ENCODE assay signal across 8 mouse cellular contexts in genomic region chr11:17051545-17052475, GRCm38 (mm10). TPM values are rescaled to one million over a fixed set of nuclear protein-coding genes. Genes with fewer than 3 reads are reported as not detected.
DNase-seq lines count a peak whose midpoint lies in the region; ATAC-seq lines count a peak whose summit lies in the region.

Gene Cnrip1, plus strand, starts transcription at chr11:17051586.
Gene Plek, minus strand, starts transcription at chr11:17052381.

- WGBS in embryonic facial prominence, embryonic 13.5 days, result under 1% methylated on average over 38 of the region's 38 CpGs
- WGBS in limb, embryonic 11.5 days, result under 1% methylated on average over 38 of the region's 38 CpGs
- WGBS in midbrain, embryonic 11.5 days, result 1% methylated on average over 38 of the region's 38 CpGs

- H3K4me1 ChIP-seq in embryonic facial prominence, embryonic 13.5 days, result peaks cover 17% of the 10 kb centered on the region
- no peaks in the 10 kb centered on the region for H3K4me1 ChIP-seq in limb, embryonic 11.5 days (ENCODE audit: control insufficient read depth, insufficient read depth, low read length)
- peaks cover 8% of the 10 kb centered on the region for H3K4me1 ChIP-seq in midbrain, embryonic 11.5 days (ENCODE audit: control insufficient read depth, insufficient read depth, low read length)

- no peaks in the 10 kb centered on the region for H3K9me3 ChIP-seq in embryonic facial prominence, embryonic 13.5 days
- H3K9me3 ChIP-seq in limb, embryonic 11.5 days (ENCODE audit: control insufficient read depth, low read length), result no peaks in the 10 kb centered on the region
- no peaks in the 10 kb centered on the region for H3K9me3 ChIP-seq in midbrain, embryonic 11.5 days (ENCODE audit: control insufficient read depth, low read length)

- peak within 1 kb of the TSS; percentile 76 for H3K9ac ChIP-seq in embryonic facial prominence, embryonic 13.5 days
- H3K9ac ChIP-seq in limb, embryonic 11.5 days (ENCODE audit: low read length), result peak within 1 kb of the TSS; percentile 55
- peak within 1 kb of the TSS; percentile 85 for H3K9ac ChIP-seq in midbrain, embryonic 11.5 days (ENCODE audit: low read length)

- peak; percentile 38 to 55 for DNase-seq in adrenal gland, postnatal 4 days (ENCODE audit: low spot score in 2 of 2)
- peak; percentile 70 to 83 for DNase-seq in heart, adult 9 months (ENCODE audit: low spot score in 2 of 2)
- peak; percentile 18 to 21 for DNase-seq in kidney, adult 8-10 months
- peak; percentile 51 for DNase-seq in limb, embryonic 11.5 days (ENCODE audit: low spot score)
- peak; percentile 95 for DNase-seq in midbrain, embryonic 11.5 days (ENCODE audit: low spot score, missing footprints)
- DNase-seq in right cerebral cortex, postnatal 36 days (ENCODE audit: low spot score in 2 of 2), result peak; percentile 82 to 86
- peak; percentile 43 for DNase-seq in yolk sac, embryonic 10.5 days (ENCODE audit: low spot score)

- H3K27ac ChIP-seq in embryonic facial prominence, embryonic 13.5 days, result peak within 1 kb of the TSS; percentile 39
- H3K27ac ChIP-seq in limb, embryonic 11.5 days (replicated peaks; ENCODE audit: low read depth, low read length), result no peak within 1 kb of the TSS
- H3K27ac ChIP-seq in midbrain, embryonic 11.5 days (ENCODE audit: low read depth, low read length), result peak within 1 kb of the TSS; percentile 55

- H3K4me3 ChIP-seq in embryonic facial prominence, embryonic 13.5 days, result peak within 1 kb of the TSS; percentile 63
- peak within 1 kb of the TSS; percentile 44 for H3K4me3 ChIP-seq in limb, embryonic 11.5 days (ENCODE audit: low read depth, low read length)
- peak within 1 kb of the TSS; percentile 59 for H3K4me3 ChIP-seq in midbrain, embryonic 11.5 days (ENCODE audit: low read depth, low read length)

- ATAC-seq in embryonic facial prominence, embryonic 13.5 days (ENCODE audit: insufficient number of reproducible peaks, insufficient read depth, low FRiP score, low TSS enrichment, low read depth), result peak; percentile 83; the same call in 1 of the 2 replicates
- peak; percentile 68 for ATAC-seq in limb, embryonic 11.5 days (ENCODE audit: insufficient number of reproducible peaks, low FRiP score, low TSS enrichment, low read depth)
- ATAC-seq in midbrain, embryonic 11.5 days (ENCODE audit: low FRiP score), result peak; percentile 95

- no peaks in the 10 kb centered on the region for H3K36me3 ChIP-seq in embryonic facial prominence, embryonic 13.5 days
- no peaks in the 10 kb centered on the region for H3K36me3 ChIP-seq in limb, embryonic 11.5 days (ENCODE audit: control insufficient read depth, insufficient read depth, low read length)
- H3K36me3 ChIP-seq in midbrain, embryonic 11.5 days (ENCODE audit: control insufficient read depth, insufficient read depth, low read length), result no peaks in the 10 kb centered on the region

- peak within 1 kb of the TSS; percentile 84 for H3K4me2 ChIP-seq in embryonic facial prominence, embryonic 13.5 days
- H3K4me2 ChIP-seq in limb, embryonic 11.5 days (ENCODE audit: low read depth, severe bottlenecking), result peak within 1 kb of the TSS; percentile 90
- H3K4me2 ChIP-seq in midbrain, embryonic 11.5 days, result peak within 1 kb of the TSS; percentile 78

- H3K27me3 ChIP-seq in embryonic facial prominence, embryonic 13.5 days, result no peaks in the 10 kb centered on the region
- no peaks in the 10 kb centered on the region for H3K27me3 ChIP-seq in limb, embryonic 11.5 days (ENCODE audit: control insufficient read depth, insufficient read depth, low read length)
- H3K27me3 ChIP-seq in midbrain, embryonic 11.5 days (ENCODE audit: control insufficient read depth, insufficient read depth, low read length), result no peaks in the 10 kb centered on the region

RNA-seq across cellular contexts. Expression of gene Cnrip1, which starts in this region (rescaled TPM):
- 10 to 100 TPM; 31.7 to 33.0 TPM for total RNA-seq in adrenal gland, postnatal 4 days (2021)
- 32.8 and 34.2 TPM in 2 replicates for polyA plus RNA-seq in embryonic facial prominence, embryonic 13.5 days (2015; fragmentation: Nextera tagmentation; extraction: Ambion mirVana)
- 6.4 and 7.7 TPM in 2 replicates for polyA plus RNA-seq in limb, embryonic 11.5 days (2014; fragmentation: Nextera tagmentation; extraction: Ambion mirVana)
- 25.1 and 27.0 TPM in 2 replicates for polyA plus RNA-seq in midbrain, embryonic 11.5 days (2014; fragmentation: Nextera tagmentation; extraction: Ambion mirVana)

RNA-seq across cellular contexts. Expression of gene Plek, which starts in this region (rescaled TPM):
- total RNA-seq in adrenal gland, postnatal 4 days (2021), result 1 to 10 TPM; 4.1 to 7.3 TPM
- polyA plus RNA-seq in embryonic facial prominence, embryonic 13.5 days (2015; fragmentation: Nextera tagmentation; extraction: Ambion mirVana), result 4.3 and 4.5 TPM in 2 replicates
- 3.4 and 4.6 TPM in 2 replicates for polyA plus RNA-seq in limb, embryonic 11.5 days (2014; fragmentation: Nextera tagmentation; extraction: Ambion mirVana)
- 6.1 and 7.6 TPM in 2 replicates for polyA plus RNA-seq in midbrain, embryonic 11.5 days (2014; fragmentation: Nextera tagmentation; extraction: Ambion mirVana)

Comparison
In these comparisons a context has a peak if more than half of its experiments do, and no peak if none do; other contexts are left out.
1. DNase-seq: peak in every context shown above with its lines; median percentile 95 in midbrain, embryonic 11.5 days; 84 in right cerebral cortex, postnatal 36 days; 76 in heart, adult 9 months; 51 in limb, embryonic 11.5 days; 46 in adrenal gland, postnatal 4 days; 43 in yolk sac, embryonic 10.5 days; 20 in kidney, adult 8-10 months.